Mouse (Mus musculus): ENCODE data around the gene Galnt10. TPM values are rescaled to one million over a fixed set of nuclear protein-coding genes. Genes with fewer than 3 reads are reported as not detected.

The Galnt10 gene
- total RNA-seq, 1 experiment: 13.5 TPM

- no peak overlapping the region for H3K9ac ChIP-seq (ENCODE audit: insufficient read depth, low read depth, low read length, poor library complexity, severe bottlenecking)
- peaks cover 1 to 4% of the 10 kb centered on the region in 2 experiments; a peak in 2 of 4 replicates for H3K4me1 ChIP-seq (ENCODE audit: control insufficient read depth in 2 of 2, insufficient read depth in 2 of 2, low read length in 2 of 2, poor library complexity in 1 of 2)
- no peak for DNase-seq (ENCODE audit: low read depth, low spot score)
- in situ Hi-C loops (cut with MboI; ENCODE audit: low sequenced_read_pairs in 2 of 2, unreplicated experiment in 2 of 2): no loop called here
- no peaks in the 10 kb centered on the region for H3K9me3 ChIP-seq (ENCODE audit: control insufficient read depth, insufficient read depth, low read depth, low read length)
- no peak overlapping the region for H3K4me3 ChIP-seq (ENCODE audit: insufficient read depth in 1 of 2, low read depth in 1 of 2, low read length in 2 of 2, poor library complexity in 1 of 2, severe bottlenecking in 1 of 2)
- TF ChIP-seq ZC3H11A (IDR thresholded peaks at IDR 0.05; ENCODE audit: borderline replicate concordance, low read depth, low read length) (no peak), HCFC1 (IDR thresholded peaks at IDR 0.05; ENCODE audit: borderline replicate concordance, insufficient read depth, low read length) (no peak), CHD2 (IDR thresholded peaks at IDR 0.05; ENCODE audit: low read depth, low read length) (no peak), ZNF384 (IDR thresholded peaks at IDR 0.05; ENCODE audit: low read depth, low read length) (no peak), MAFK (IDR thresholded peaks at IDR 0.05; ENCODE audit: insufficient read depth, low read depth, low read length) (no peak)
- peaks cover 15% of the 10 kb centered on the region; the same call in 1 of the 2 replicates for H3K36me3 ChIP-seq (ENCODE audit: control insufficient read depth, insufficient read depth, low read length, poor library complexity, severe bottlenecking)
- H3K27ac ChIP-seq (ENCODE audit: insufficient read depth, low read depth, low read length, poor library complexity, severe bottlenecking): no peak overlapping the region
Measured at GRCm38 (mm10) chr11:57805047-57805446, 159.8 kb downstream of the Galnt10 start.

GRCm38 (mm10) chr11:57809017-57809731 is 163.9 kb downstream of the Galnt10 start:
- H3K9ac ChIP-seq (ENCODE audit: insufficient read depth, low read depth, low read length, poor library complexity, severe bottlenecking): no peak overlapping the region
- H3K4me1 ChIP-seq (ENCODE audit: control insufficient read depth in 2 of 2, insufficient read depth in 2 of 2, low read length in 2 of 2, poor library complexity in 1 of 2): peaks cover 6 to 9% of the 10 kb centered on the region in 2 experiments
- TF ChIP-seq HCFC1 (IDR thresholded peaks at IDR 0.05; ENCODE audit: borderline replicate concordance, insufficient read depth, low read length) (no peak), MAFK (IDR thresholded peaks at IDR 0.05; ENCODE audit: insufficient read depth, low read depth, low read length) (no peak), ZC3H11A (IDR thresholded peaks at IDR 0.05; ENCODE audit: borderline replicate concordance, low read depth, low read length) (no peak), ZNF384 (IDR thresholded peaks at IDR 0.05; ENCODE audit: low read depth, low read length) (no peak), CHD2 (IDR thresholded peaks at IDR 0.05; ENCODE audit: low read depth, low read length) (no peak)
- no peak for DNase-seq (ENCODE audit: low read depth, low spot score)
- peaks cover 21% of the 10 kb centered on the region; the same call in 1 of the 2 replicates for H3K36me3 ChIP-seq (ENCODE audit: control insufficient read depth, insufficient read depth, low read length, poor library complexity, severe bottlenecking)
- in situ Hi-C loops (cut with MboI; ENCODE audit: low sequenced_read_pairs in 2 of 2, unreplicated experiment in 2 of 2): no loop called here
- H3K27ac ChIP-seq (ENCODE audit: insufficient read depth, low read depth, low read length, poor library complexity, severe bottlenecking): no peak overlapping the region
- no peaks in the 10 kb centered on the region for H3K9me3 ChIP-seq (ENCODE audit: control insufficient read depth, insufficient read depth, low read depth, low read length)
- H3K4me3 ChIP-seq (ENCODE audit: insufficient read depth in 1 of 2, low read depth in 1 of 2, low read length in 2 of 2, poor library complexity in 1 of 2, severe bottlenecking in 1 of 2): no peak overlapping the region

GRCm38 (mm10) chr11:57809732-57810098 is 164.5 kb downstream of the Galnt10 start:
- no peak overlapping the region for H3K27ac ChIP-seq (ENCODE audit: insufficient read depth, low read depth, low read length, poor library complexity, severe bottlenecking)
- DNase-seq (ENCODE audit: low read depth, low spot score): no peak
- H3K4me1 ChIP-seq (ENCODE audit: control insufficient read depth in 2 of 2, insufficient read depth in 2 of 2, low read length in 2 of 2, poor library complexity in 1 of 2): peaks cover 6 to 13% of the 10 kb centered on the region in 2 experiments
- no peaks in the 10 kb centered on the region for H3K9me3 ChIP-seq (ENCODE audit: control insufficient read depth, insufficient read depth, low read depth, low read length)
- H3K4me3 ChIP-seq (ENCODE audit: insufficient read depth in 1 of 2, low read depth in 1 of 2, low read length in 2 of 2, poor library complexity in 1 of 2, severe bottlenecking in 1 of 2): no peak overlapping the region
- no peak for TF ChIP-seq CHD2 (IDR thresholded peaks at IDR 0.05; ENCODE audit: low read depth, low read length)
- no peak for TF ChIP-seq HCFC1 (IDR thresholded peaks at IDR 0.05; ENCODE audit: borderline replicate concordance, insufficient read depth, low read length)
- TF ChIP-seq MAFK (IDR thresholded peaks at IDR 0.05; ENCODE audit: insufficient read depth, low read depth, low read length): no peak
- TF ChIP-seq ZC3H11A (IDR thresholded peaks at IDR 0.05; ENCODE audit: borderline replicate concordance, low read depth, low read length): no peak
- TF ChIP-seq ZNF384 (IDR thresholded peaks at IDR 0.05; ENCODE audit: low read depth, low read length): no peak
- H3K36me3 ChIP-seq (ENCODE audit: control insufficient read depth, insufficient read depth, low read length, poor library complexity, severe bottlenecking): peaks cover 21% of the 10 kb centered on the region; the same call in 1 of the 2 replicates
- no peak overlapping the region for H3K9ac ChIP-seq (ENCODE audit: insufficient read depth, low read depth, low read length, poor library complexity, severe bottlenecking)
- in situ Hi-C loops (cut with MboI; ENCODE audit: low sequenced_read_pairs in 2 of 2, unreplicated experiment in 2 of 2): no loop called here

GRCm38 (mm10) chr11:57811006-57811405 is 165.8 kb downstream of the Galnt10 start:
- H3K9ac ChIP-seq (ENCODE audit: insufficient read depth, low read depth, low read length, poor library complexity, severe bottlenecking): no peak overlapping the region
- H3K9me3 ChIP-seq (ENCODE audit: control insufficient read depth, insufficient read depth, low read depth, low read length): no peaks in the 10 kb centered on the region
- peaks cover 21% of the 10 kb centered on the region; the same call in 1 of the 2 replicates for H3K36me3 ChIP-seq (ENCODE audit: control insufficient read depth, insufficient read depth, low read length, poor library complexity, severe bottlenecking)
- in situ Hi-C loops (cut with MboI; ENCODE audit: low sequenced_read_pairs in 2 of 2, unreplicated experiment in 2 of 2): no loop called here
- H3K27ac ChIP-seq (ENCODE audit: insufficient read depth, low read depth, low read length, poor library complexity, severe bottlenecking): no peak overlapping the region
- no peak for DNase-seq (ENCODE audit: low read depth, low spot score)
- no peak overlapping the region for H3K4me3 ChIP-seq (ENCODE audit: insufficient read depth in 1 of 2, low read depth in 1 of 2, low read length in 2 of 2, poor library complexity in 1 of 2, severe bottlenecking in 1 of 2)
- peaks cover 6 to 15% of the 10 kb centered on the region in 2 experiments for H3K4me1 ChIP-seq (ENCODE audit: control insufficient read depth in 2 of 2, insufficient read depth in 2 of 2, low read length in 2 of 2, poor library complexity in 1 of 2)
- TF ChIP-seq ZC3H11A (IDR thresholded peaks at IDR 0.05; ENCODE audit: borderline replicate concordance, low read depth, low read length): no peak
- TF ChIP-seq CHD2 (IDR thresholded peaks at IDR 0.05; ENCODE audit: low read depth, low read length): no peak
- TF ChIP-seq ZNF384 (IDR thresholded peaks at IDR 0.05; ENCODE audit: low read depth, low read length): no peak
- no peak for TF ChIP-seq HCFC1 (IDR thresholded peaks at IDR 0.05; ENCODE audit: borderline replicate concordance, insufficient read depth, low read length)
- TF ChIP-seq MAFK (IDR thresholded peaks at IDR 0.05; ENCODE audit: insufficient read depth, low read depth, low read length): no peak

Measured in ES-E14 (cell line).